Mouse (Mus musculus): ENCODE results near the gene Olfr60. TPM values are rescaled to one million over a fixed set of nuclear protein-coding genes. Genes with fewer than 3 reads are reported as not detected.

The Olfr60 gene
- polyA plus RNA-seq, 1 experiment = 1.6 TPM

GRCm38 (mm10) chr7:140321135-140321534 lies 40.3 kb downstream of the Olfr60 start:
- no peaks in the 10 kb centered on the region for H3K36me3 ChIP-seq (ENCODE audit: control insufficient read depth, insufficient read depth, low read length)
- no peaks in the 10 kb centered on the region for H3K4me1 ChIP-seq (ENCODE audit: control insufficient read depth, insufficient read depth, insufficient read length, low read length)
- no peaks in the 10 kb centered on the region for H3K27me3 ChIP-seq (ENCODE audit: control insufficient read depth, insufficient read depth, low read length)
- H3K4me3 ChIP-seq (ENCODE audit: low read depth, low read length) = no peak overlapping the region
- H3K27ac ChIP-seq (ENCODE audit: insufficient read depth, low read depth, low read length) = no peak overlapping the region
- TF ChIP-seq CTCF (IDR thresholded peaks at IDR 0.05; ENCODE audit: extremely low read depth, insufficient read length, insufficient replicate concordance, low read depth, low read length) (no peak), POLR2A (IDR thresholded peaks at IDR 0.05; ENCODE audit: low read depth, low read length) (no peak)

GRCm38 (mm10) chr7:140320558-140320957 lies 40.9 kb downstream of the Olfr60 start, which contains the start of gene Olfr525:
Olfr525 (plus strand) TSS chr7:140320858.
- no peaks in the 10 kb centered on the region for H3K27me3 ChIP-seq (ENCODE audit: control insufficient read depth, insufficient read depth, low read length)
- H3K4me1 ChIP-seq (ENCODE audit: control insufficient read depth, insufficient read depth, insufficient read length, low read length) = no peaks in the 10 kb centered on the region
- no peaks in the 10 kb centered on the region for H3K36me3 ChIP-seq (ENCODE audit: control insufficient read depth, insufficient read depth, low read length)
- no peak within 1 kb of the TSS for H3K4me3 ChIP-seq (ENCODE audit: low read depth, low read length)
- WGBS = 47% methylated on average over 1 of the region's 1 CpGs
- TF ChIP-seq POLR2A (IDR thresholded peaks at IDR 0.05; ENCODE audit: low read depth, low read length) = no peak
- no peak for TF ChIP-seq CTCF (IDR thresholded peaks at IDR 0.05; ENCODE audit: extremely low read depth, insufficient read length, insufficient replicate concordance, low read depth, low read length)
- H3K27ac ChIP-seq (ENCODE audit: insufficient read depth, low read depth, low read length) = no peak within 1 kb of the TSS

- Histone ChIP-seq H3K27me3 (ENCODE audit: control insufficient read depth, insufficient read depth, low read length) (no peaks in the 10 kb centered on the region), H3K4me3 (ENCODE audit: low read depth, low read length) (no peak overlapping the region), H3K4me1 (ENCODE audit: control insufficient read depth, insufficient read depth, insufficient read length, low read length) (no peaks in the 10 kb centered on the region), H3K27ac (ENCODE audit: insufficient read depth, low read depth, low read length) (no peak overlapping the region), H3K36me3 (ENCODE audit: control insufficient read depth, insufficient read depth, low read length) (no peaks in the 10 kb centered on the region)
- TF ChIP-seq POLR2A (IDR thresholded peaks at IDR 0.05; ENCODE audit: low read depth, low read length) = no peak
- no peak for TF ChIP-seq CTCF (IDR thresholded peaks at IDR 0.05; ENCODE audit: extremely low read depth, insufficient read length, insufficient replicate concordance, low read depth, low read length)
- 76% methylated on average over 3 of the region's 3 CpGs for WGBS
Observed at GRCm38 (mm10) chr7:140319861-140320385, 41.5 kb downstream of the Olfr60 start.

GRCm38 (mm10) chr7:140299416-140299815 lies 62.1 kb downstream of the Olfr60 start:
- H3K27ac ChIP-seq (ENCODE audit: insufficient read depth, low read depth, low read length) = no peak overlapping the region
- H3K36me3 ChIP-seq (ENCODE audit: control insufficient read depth, insufficient read depth, low read length) = no peaks in the 10 kb centered on the region
- TF ChIP-seq POLR2A (IDR thresholded peaks at IDR 0.05; ENCODE audit: low read depth, low read length) = no peak
- TF ChIP-seq CTCF (IDR thresholded peaks at IDR 0.05; ENCODE audit: extremely low read depth, insufficient read length, insufficient replicate concordance, low read depth, low read length) = no peak
- H3K4me1 ChIP-seq (ENCODE audit: control insufficient read depth, insufficient read depth, insufficient read length, low read length) = no peaks in the 10 kb centered on the region
- H3K4me3 ChIP-seq (ENCODE audit: low read depth, low read length) = no peak overlapping the region
- 86% methylated on average over 3 of the region's 3 CpGs for WGBS
- H3K27me3 ChIP-seq (ENCODE audit: control insufficient read depth, insufficient read depth, low read length) = no peaks in the 10 kb centered on the region

GRCm38 (mm10) chr7:140296876-140297275 lies 64.6 kb downstream of the Olfr60 start:
- H3K36me3 ChIP-seq (ENCODE audit: control insufficient read depth, insufficient read depth, low read length) = no peaks in the 10 kb centered on the region
- H3K4me3 ChIP-seq (ENCODE audit: low read depth, low read length) = no peak overlapping the region
- no peak for TF ChIP-seq POLR2A (IDR thresholded peaks at IDR 0.05; ENCODE audit: low read depth, low read length)

GRCm38 (mm10) chr7:140295746-140296145 lies 65.7 kb downstream of the Olfr60 start:
- 80% methylated on average over 9 of the region's 9 CpGs for WGBS
- Histone ChIP-seq H3K36me3 (ENCODE audit: control insufficient read depth, insufficient read depth, low read length) (no peaks in the 10 kb centered on the region), H3K4me3 (ENCODE audit: low read depth, low read length) (no peak overlapping the region), H3K27me3 (ENCODE audit: control insufficient read depth, insufficient read depth, low read length) (no peaks in the 10 kb centered on the region), H3K27ac (ENCODE audit: insufficient read depth, low read depth, low read length) (no peak overlapping the region), H3K4me1 (ENCODE audit: control insufficient read depth, insufficient read depth, insufficient read length, low read length) (no peaks in the 10 kb centered on the region)
- no peak for TF ChIP-seq POLR2A (IDR thresholded peaks at IDR 0.05; ENCODE audit: low read depth, low read length)
- TF ChIP-seq CTCF (IDR thresholded peaks at IDR 0.05; ENCODE audit: extremely low read depth, insufficient read length, insufficient replicate concordance, low read depth, low read length) = no peak

More at GRCm38 (mm10) chr7:140296876-140297275, 64.6 kb downstream of the Olfr60 start:
- Histone ChIP-seq H3K27ac (ENCODE audit: insufficient read depth, low read depth, low read length) (no peak overlapping the region), H3K27me3 (ENCODE audit: control insufficient read depth, insufficient read depth, low read length) (no peaks in the 10 kb centered on the region), H3K4me1 (ENCODE audit: control insufficient read depth, insufficient read depth, insufficient read length, low read length) (no peaks in the 10 kb centered on the region)
- 63% methylated on average over 6 of the region's 6 CpGs for WGBS

Other genes starting within 250 kb of the Olfr60 start
- gene Paox, start 245.9 kb downstream of the Olfr60 start, polyA plus RNA-seq (2012; rRNA removed) = 11.0 and 13.5 TPM in 2 replicates
- gene Echs1, start 245.2 kb downstream of the Olfr60 start, polyA plus RNA-seq (2012; rRNA removed) = 47.4 and 48.1 TPM in 2 replicates
- gene Mtg1, start 224.1 kb downstream of the Olfr60 start, polyA plus RNA-seq (2012; rRNA removed) = 8.3 and 16.6 TPM in 2 replicates
- gene Sprn, start 206.8 kb downstream of the Olfr60 start, polyA plus RNA-seq (2012; rRNA removed) = 0.29 and 0.34 TPM in 2 replicates
- not detected in 2 replicates for gene Olfr522, start 196.9 kb downstream of the Olfr60 start, polyA plus RNA-seq (2012; rRNA removed)
- not detected in 2 replicates for gene Olfr523, start 188.5 kb downstream of the Olfr60 start, polyA plus RNA-seq (2012; rRNA removed)
- not detected in 2 replicates for gene Olfr524, start 155.7 kb downstream of the Olfr60 start, polyA plus RNA-seq (2012; rRNA removed)
- 0.22 and 1.2 TPM in 2 replicates for gene Cd163l1, start 143.4 kb downstream of the Olfr60 start, polyA plus RNA-seq (2012; rRNA removed)
- 0.18 and 0.28 TPM in 2 replicates for gene 5830411N06Rik, start 114.4 kb downstream of the Olfr60 start, polyA plus RNA-seq (2012; rRNA removed)
- not detected in 2 replicates for gene Olfr525, start 40.8 kb downstream of the Olfr60 start, polyA plus RNA-seq (2012; rRNA removed)
- not detected in 2 replicates for gene Olfr527, start 27.7 kb downstream of the Olfr60 start, polyA plus RNA-seq (2012; rRNA removed)
- gene Olfr530, start 14.7 kb upstream of the Olfr60 start, polyA plus RNA-seq (2012; rRNA removed) = not detected in 2 replicates
- gene Olfr531, start 41.2 kb upstream of the Olfr60 start, polyA plus RNA-seq (2012; rRNA removed) = 0.04 TPM in 1 of 2 replicates, not detected in the other
- gene Olfr532, start 60.0 kb upstream of the Olfr60 start, polyA plus RNA-seq (2012; rRNA removed) = not detected in 2 replicates
- not detected in 2 replicates for gene Olfr533, start 101.7 kb upstream of the Olfr60 start, polyA plus RNA-seq (2012; rRNA removed)
- gene Olfr535, start 122.5 kb upstream of the Olfr60 start, polyA plus RNA-seq (2012; rRNA removed) = not detected in 2 replicates
- gene Olfr536, start 145.7 kb upstream of the Olfr60 start, polyA plus RNA-seq (2012; rRNA removed) = not detected in 2 replicates
- gene Olfr538, start 206.2 kb upstream of the Olfr60 start, polyA plus RNA-seq (2012; rRNA removed) = not detected in 2 replicates
- gene Olfr46, start 239.6 kb upstream of the Olfr60 start, polyA plus RNA-seq (2012; rRNA removed) = not detected in 2 replicates

Data from small intestine, adult 2 months (tissue).